In genomic region chr4:66618811-66619440, GRCm38 (mm10) we compare ENCODE assay signal across 19 mouse cellular contexts.
DNase-seq lines count a peak whose midpoint lies in the region; ATAC-seq and TF ChIP-seq lines count a peak whose summit lies in the region.
"Had no signal": no experiment of that assay in that cellular context is flagged by ENCODE, and none has a peak within 500 bp of the region (broad histone marks: within the 10 kb centered on the region; RNA-seq: fewer than 3 reads in every experiment).

No protein-coding gene starts in this region.

- no peak for ATAC-seq in heart, embryonic 13.5 days (ENCODE audit: extremely low read depth, insufficient number of reproducible peaks, low FRiP score, low TSS enrichment)
- no peak for ATAC-seq in lung, embryonic 14.5 days (ENCODE audit: insufficient read depth)
- no peak for ATAC-seq in intestine, embryonic 15.5 days
- ATAC-seq: forebrain, embryonic 16.5 days; lung, postnatal 0 days had no signal

- H3K36me3 ChIP-seq in heart, embryonic 13.5 days: no peaks in the 10 kb centered on the region
- H3K36me3 ChIP-seq in lung, embryonic 14.5 days (ENCODE audit: insufficient read depth): no peaks in the 10 kb centered on the region
- no peaks in the 10 kb centered on the region for H3K36me3 ChIP-seq in intestine, embryonic 15.5 days
- H3K36me3 ChIP-seq: liver, embryonic 13.5 days had no signal

- 52% methylated on average over 2 of the region's 2 CpGs for WGBS in heart, embryonic 13.5 days
- WGBS in lung, embryonic 14.5 days: 55% methylated on average over 2 of the region's 2 CpGs
- 65% methylated on average over 2 of the region's 2 CpGs for WGBS in intestine, embryonic 15.5 days

- no peak overlapping the region for H3K4me2 ChIP-seq in heart, embryonic 13.5 days
- H3K4me2 ChIP-seq in lung, embryonic 14.5 days: no peak overlapping the region
- no peak overlapping the region for H3K4me2 ChIP-seq in intestine, embryonic 15.5 days (replicated peaks)
- H3K4me2 ChIP-seq: liver, embryonic 13.5 days had no signal

- no peak overlapping the region for H3K9ac ChIP-seq in heart, embryonic 13.5 days
- H3K9ac ChIP-seq in lung, embryonic 14.5 days: no peak overlapping the region
- no peak overlapping the region for H3K9ac ChIP-seq in intestine, embryonic 15.5 days
- H3K9ac ChIP-seq: liver, embryonic 13.5 days had no signal

- H3K27me3 ChIP-seq in heart, embryonic 13.5 days (replicated peaks): no peaks in the 10 kb centered on the region
- H3K27me3 ChIP-seq in lung, embryonic 14.5 days (ENCODE audit: insufficient read depth, low read length): no peaks in the 10 kb centered on the region
- H3K27me3 ChIP-seq in intestine, embryonic 15.5 days (replicated peaks): no peaks in the 10 kb centered on the region
- H3K27me3 ChIP-seq: liver, embryonic 13.5 days had no signal

- DNase-seq in heart, postnatal 4 days: no peak
- DNase-seq in lung, embryonic 14.5 days: peak; percentile 41
- no peak for DNase-seq in lung, adult 18-20 months
- peak; percentile 16 to 68 for DNase-seq in cerebellum, postnatal 14 days
- DNase-seq in frontal cortex, adult 2 months (ENCODE audit: extremely low spot score in 1 of 2, low spot score in 1 of 2): no peak
- DNase-seq: adrenal gland, postnatal 14 days; B cell, adult 2 months; gastrocnemius, adult 2 months; heart, adult 2 months; kidney, adult 8-10 months; liver, embryonic 13.5 days; midbrain, embryonic 14.5 days; right cerebral cortex, adult 18-20 months had no signal

- no peaks in the 10 kb centered on the region for H3K9me3 ChIP-seq in heart, embryonic 13.5 days
- H3K9me3 ChIP-seq in lung, embryonic 14.5 days (ENCODE audit: low read depth, low read length): no peaks in the 10 kb centered on the region
- H3K9me3 ChIP-seq in intestine, embryonic 15.5 days: no peaks in the 10 kb centered on the region
- H3K9me3 ChIP-seq: liver, embryonic 13.5 days had no signal

- no peak for TF ChIP-seq CTCF in lung, embryonic 14.5 days (IDR thresholded peaks at IDR 0.05; ENCODE audit: low read depth)

- H3K4me3 ChIP-seq in heart, embryonic 13.5 days: no peak overlapping the region
- H3K4me3 ChIP-seq in lung, embryonic 14.5 days (ENCODE audit: low read depth, low read length): no peak overlapping the region
- H3K4me3 ChIP-seq in intestine, embryonic 15.5 days (replicated peaks): no peak overlapping the region
- H3K4me3 ChIP-seq: erythroblast, embryonic 14.5 days; gastrocnemius, adult 2 months; heart, adult 2 months; liver, embryonic 13.5 days; myocyte had no signal

- H3K4me1 ChIP-seq in heart, embryonic 13.5 days: peaks cover 11% of the 10 kb centered on the region; the same call in 1 of the 2 replicates
- H3K4me1 ChIP-seq in lung, embryonic 14.5 days (ENCODE audit: insufficient read depth): no peaks in the 10 kb centered on the region
- no peaks in the 10 kb centered on the region for H3K4me1 ChIP-seq in intestine, embryonic 15.5 days (replicated peaks)
- H3K4me1 ChIP-seq: liver, embryonic 13.5 days had no signal

- peak overlapping the region; percentile 46 for H3K27ac ChIP-seq in heart, embryonic 13.5 days (replicated peaks)
- H3K27ac ChIP-seq in lung, embryonic 14.5 days (ENCODE audit: low read depth): no peak overlapping the region
- H3K27ac ChIP-seq in intestine, embryonic 15.5 days: no peak overlapping the region
- H3K27ac ChIP-seq: gastrocnemius, adult 2 months; heart, adult 2 months; liver, embryonic 13.5 days had no signal

Comparison
In these comparisons a context has a peak if more than half of its experiments do, and no peak if none do; other contexts are left out.
1. DNase-seq: peak in lung, embryonic 14.5 days (single experiment) and cerebellum, postnatal 14 days (2 of 2); none in heart, postnatal 4 days (single experiment), lung, adult 18-20 months (0 of 2) and frontal cortex, adult 2 months (0 of 2).